Mouse (Mus musculus) megakaryocyte-erythroid progenitor cell, adult 5-6 weeks (primary cell): Measurements from ENCODE around the gene Slc36a3. TPM values are rescaled to one million over a fixed set of nuclear protein-coding genes. Genes with fewer than 3 reads are reported as not detected.

Experiments
- ATAC-seq: replicated peaks from 2 replicates; pipeline ENCODE4 v1.8.0; 2016; ENCODE audit warnings: mild to moderate bottlenecking, inconsistent platforms; ENCODE audit not compliant: severe bottlenecking, poor library complexity, low FRiP score, low TSS enrichment
- total RNA-seq, 2 experiments: library from RNA; stranded (forward) in 1 of 2; stranded (reverse) in 1 of 2; fragments of 200-1000, 215-1000 nt in 1 of 2; fragments of >200 nt in 1 of 2; fragmentation: Nextera tagmentation in 1 of 2; gene quantifications; 2 replicates each; pipeline ENCODE4 v1.2.3; 2014 to 2017

Slc36a3 gene
- total RNA-seq (2014; fragmentation: Nextera tagmentation) (not detected in 2 replicates), total RNA-seq (2017) (not detected in 2 replicates)

- ATAC-seq = no peak
Measured at GRCm38 (mm10) chr11:55151608-55152007, at the start of gene Slc36a3. Gene Slc36a3, minus strand, starts transcription at chr11:55151708.

DNA sequence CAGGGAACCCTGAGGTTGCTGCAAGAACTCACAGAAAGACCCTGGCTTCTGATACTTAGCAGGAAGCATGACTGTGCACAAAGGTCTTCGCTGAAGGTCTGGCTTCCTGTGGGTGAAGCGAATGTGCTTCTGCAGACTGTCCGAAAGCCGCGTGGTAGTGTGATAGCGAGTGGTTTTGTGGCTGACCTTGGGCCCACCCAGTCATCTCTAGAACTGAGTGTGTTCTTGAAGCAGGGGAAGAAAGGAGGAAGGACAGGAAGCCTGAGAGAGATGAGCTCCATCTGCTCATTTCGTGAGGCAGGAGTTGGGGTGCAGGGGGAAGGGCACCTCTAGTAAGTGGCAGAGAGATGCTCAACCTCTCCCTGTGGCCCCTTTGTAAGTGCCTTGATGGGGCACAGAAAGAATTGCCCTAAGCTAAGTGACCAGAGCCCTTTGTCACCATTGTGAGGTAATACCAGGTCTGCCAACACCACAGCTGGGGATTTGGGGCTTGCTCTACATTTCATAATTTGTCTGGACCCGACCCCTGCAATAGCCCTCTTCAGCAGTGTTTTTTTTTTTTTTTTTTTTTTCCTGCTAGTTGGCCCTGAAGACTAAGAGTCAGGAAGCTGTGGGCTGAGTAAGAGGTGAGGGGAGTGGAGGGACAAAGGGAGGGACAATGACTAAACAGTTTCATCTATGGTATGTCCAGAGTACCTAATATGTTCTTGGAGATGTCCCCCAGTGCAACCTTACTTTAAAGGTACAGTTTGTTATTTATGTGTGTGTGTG is 46.4 kb upstream of the Slc36a3 start:
- ATAC-seq = 0 out of 2 replicates have a peak, but pooled peaks have one; percentile 46

DNA sequence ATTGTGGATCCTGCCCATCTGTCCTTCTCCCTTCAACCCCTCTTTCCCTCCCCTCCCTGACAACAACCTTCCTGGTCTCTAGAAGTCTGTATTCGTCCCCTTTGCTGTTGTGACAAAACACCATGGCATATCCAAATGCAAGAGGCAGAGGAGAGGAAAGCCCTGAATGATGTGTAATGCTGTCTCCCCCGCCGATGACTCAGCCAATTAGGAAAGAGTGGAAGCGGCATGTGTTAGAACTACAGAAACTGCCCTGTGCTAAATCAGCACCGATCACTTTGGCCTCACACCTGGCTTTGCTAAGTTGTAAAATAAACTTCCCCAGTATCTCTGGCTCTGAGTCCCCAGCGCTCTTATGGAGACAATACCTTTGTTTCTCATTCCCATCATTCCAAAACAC is 45.6 kb upstream of the Slc36a3 start:
- ATAC-seq = no peak

- ATAC-seq = no peak
Measured at GRCm38 (mm10) chr11:55190216-55190615, 38.7 kb upstream of the Slc36a3 start.

- no peak for ATAC-seq
Measured at GRCm38 (mm10) chr11:55187777-55188176, 36.3 kb upstream of the Slc36a3 start.

DNA sequence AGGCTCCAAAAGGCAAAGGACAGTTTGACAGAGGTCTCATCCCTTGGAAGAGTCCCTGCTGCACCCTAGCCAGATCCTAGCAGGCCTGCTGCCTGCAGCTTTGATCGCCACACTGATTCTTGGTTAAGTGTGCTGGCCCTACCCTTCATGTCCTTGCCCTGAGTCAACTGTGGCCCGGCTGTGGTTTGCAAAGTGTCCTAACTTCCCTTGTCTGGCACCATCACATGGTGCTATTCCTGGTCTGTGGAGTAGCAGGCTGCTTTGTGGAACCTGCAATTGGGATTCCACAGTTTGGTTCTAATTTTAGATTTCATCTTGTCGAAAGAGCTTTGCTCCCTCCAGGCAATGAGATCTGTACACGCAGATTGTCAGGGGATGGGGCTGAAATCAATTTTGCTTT is 35.8 kb upstream of the Slc36a3 start:
- ATAC-seq = no peak

DNA sequence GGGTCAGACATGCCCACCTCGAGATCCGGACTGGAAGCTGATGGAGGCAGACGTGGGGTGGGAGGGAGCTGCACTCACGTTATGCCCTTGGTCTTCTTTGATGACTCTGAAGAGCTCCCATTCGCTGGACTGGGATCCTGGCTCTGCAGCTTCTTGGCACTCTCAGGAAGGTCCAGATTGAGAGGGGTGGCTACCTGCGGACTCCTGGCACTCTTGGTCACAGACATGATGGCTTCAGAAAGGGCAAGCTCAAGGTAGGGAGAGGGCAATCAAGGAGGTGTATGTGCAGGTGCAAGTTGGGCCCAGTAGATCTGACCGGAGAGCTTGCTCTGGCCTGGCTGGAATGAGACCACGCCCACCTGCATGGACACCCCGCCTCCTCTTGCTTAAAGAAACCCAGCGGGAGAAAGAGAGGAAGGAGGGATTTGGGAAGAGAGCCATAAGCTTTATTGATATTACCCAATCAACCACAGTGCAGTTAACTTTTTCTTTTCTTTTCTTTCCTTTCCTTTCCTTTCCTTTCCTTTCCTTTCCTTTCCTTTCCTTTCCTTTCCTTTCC is 33.3 kb upstream of the Slc36a3 start, which contains the start of gene Slc36a2:
Slc36a2 (minus strand) TSS at position 345 of the 559 bp plus-strand sequence.
- ATAC-seq = no peak

DNA sequence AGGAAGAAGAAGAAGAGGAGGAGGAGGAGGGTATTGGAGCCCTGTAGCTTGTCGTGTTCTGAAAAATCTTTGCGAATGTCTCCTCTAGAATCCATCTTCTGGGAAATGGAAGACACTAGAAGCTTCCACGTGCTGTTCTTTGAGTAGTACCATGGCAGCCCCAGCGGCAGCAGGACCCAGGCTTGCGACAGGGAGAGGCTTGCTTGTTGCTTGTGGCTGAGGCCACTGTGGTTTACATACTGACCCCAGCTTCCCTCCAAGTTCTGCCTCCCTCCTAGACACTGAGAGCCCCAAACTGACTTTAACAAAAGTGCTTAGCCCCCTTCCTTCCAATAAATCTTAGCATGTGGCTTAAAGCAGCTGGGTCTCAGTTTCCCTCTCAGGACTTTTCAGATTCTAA is 32.7 kb upstream of the Slc36a3 start:
- no peak for ATAC-seq

DNA sequence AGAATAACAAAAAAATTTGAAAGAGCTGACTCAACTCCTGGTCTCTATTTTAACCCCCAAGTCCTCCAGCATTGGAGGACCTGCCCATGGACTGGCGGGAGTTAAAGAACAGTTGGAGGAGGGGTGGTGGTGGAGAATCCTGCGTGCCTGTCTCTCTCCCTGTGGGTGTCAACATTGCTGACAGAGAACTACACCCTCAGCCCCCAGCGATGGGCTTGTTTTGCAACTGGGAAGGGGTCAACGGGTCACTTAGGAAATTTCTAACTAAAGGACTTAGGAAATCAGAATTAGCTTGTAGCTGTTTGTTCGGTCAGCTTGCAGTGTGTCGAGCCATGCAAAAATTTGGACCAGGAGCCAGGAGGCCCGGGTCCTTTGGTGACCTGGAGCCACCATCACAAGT is 31.6 kb upstream of the Slc36a3 start:
- no peak for ATAC-seq

GRCm38 (mm10) chr11:55179856-55180255 is 28.3 kb upstream of the Slc36a3 start:
- no peak for ATAC-seq

DNA sequence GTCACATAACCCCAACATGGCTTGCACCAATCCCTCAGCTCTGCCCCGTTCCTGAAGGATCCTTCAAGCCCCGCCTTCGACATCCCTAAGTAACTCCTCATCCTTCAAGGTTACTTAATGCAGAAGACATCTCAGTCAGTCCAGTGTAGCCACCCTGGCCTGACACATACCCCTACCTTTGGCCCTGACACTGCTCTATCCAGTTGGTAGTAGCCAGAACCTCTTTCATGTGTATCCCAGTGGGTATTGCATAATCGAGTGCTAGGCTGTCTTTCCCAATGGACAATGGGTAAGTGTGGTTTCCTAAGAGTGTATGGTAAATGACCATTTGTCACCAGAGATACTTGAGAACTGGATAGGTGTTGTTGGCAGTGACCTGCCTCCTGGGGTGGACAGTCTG is 27.3 kb upstream of the Slc36a3 start:
- no peak for ATAC-seq

DNA sequence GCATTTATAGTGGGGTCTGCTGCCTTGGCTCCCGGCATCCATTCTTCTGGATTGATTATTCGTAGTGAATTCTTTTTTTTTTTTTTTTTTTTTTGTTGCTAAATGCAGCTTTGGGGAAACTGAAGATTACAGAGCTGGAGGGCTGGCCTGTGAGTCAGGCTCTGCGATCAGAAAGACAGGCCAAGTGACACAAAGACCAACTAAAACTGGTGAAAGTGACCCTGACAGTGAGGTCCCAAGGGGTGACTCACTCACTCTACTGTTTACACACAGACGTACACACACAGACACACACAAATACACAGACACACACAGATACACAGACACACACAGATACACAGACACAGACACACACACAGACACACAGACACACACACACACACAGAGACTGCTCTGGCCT is 19.0 kb upstream of the Slc36a3 start:
- no peak for ATAC-seq

GRCm38 (mm10) chr11:55168914-55169313 is 17.4 kb upstream of the Slc36a3 start:
- no peak for ATAC-seq

DNA sequence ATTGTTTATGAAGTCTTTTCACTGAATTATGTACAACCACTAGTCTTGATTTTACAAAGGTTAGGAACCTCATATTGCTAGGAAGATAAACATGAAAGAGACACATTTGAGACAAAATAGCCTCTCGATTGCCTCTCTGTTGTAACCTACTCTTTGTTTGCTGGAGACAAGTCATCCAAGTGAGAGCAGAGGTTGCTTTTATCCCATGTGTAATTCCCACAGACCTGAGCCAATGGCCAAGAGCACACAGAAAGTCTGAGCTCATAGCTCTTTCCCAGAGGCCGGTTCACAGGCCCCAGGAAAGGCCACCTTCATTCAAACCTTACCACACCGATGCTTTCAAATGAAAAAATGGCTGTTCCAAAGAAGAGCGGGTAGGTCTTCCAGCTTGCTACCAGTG is 17.0 kb upstream of the Slc36a3 start:
- ATAC-seq = no peak

- ATAC-seq = no peak
Measured at GRCm38 (mm10) chr11:55165748-55166147, 14.2 kb upstream of the Slc36a3 start.

DNA sequence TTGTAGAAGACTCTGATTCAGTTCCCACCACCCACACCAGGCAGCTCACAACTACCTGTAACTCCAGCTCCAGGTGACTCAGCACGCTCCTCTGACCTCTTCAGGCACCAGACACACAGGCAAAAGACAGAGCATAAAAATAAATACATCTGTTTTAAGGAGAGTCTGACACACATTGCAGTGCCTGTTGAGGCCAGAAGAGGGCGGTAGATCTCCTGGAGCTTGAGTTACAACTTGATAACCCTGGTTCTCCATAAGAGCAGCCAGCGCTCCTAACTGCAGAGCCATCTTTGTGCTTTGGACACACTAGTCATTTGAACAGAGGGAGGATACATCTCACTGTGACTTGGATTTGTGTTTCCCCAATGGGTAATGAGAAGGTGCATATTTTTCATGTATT is 13.2 kb upstream of the Slc36a3 start:
- ATAC-seq = peak; percentile 43; the same call in 1 of the 2 replicates

DNA sequence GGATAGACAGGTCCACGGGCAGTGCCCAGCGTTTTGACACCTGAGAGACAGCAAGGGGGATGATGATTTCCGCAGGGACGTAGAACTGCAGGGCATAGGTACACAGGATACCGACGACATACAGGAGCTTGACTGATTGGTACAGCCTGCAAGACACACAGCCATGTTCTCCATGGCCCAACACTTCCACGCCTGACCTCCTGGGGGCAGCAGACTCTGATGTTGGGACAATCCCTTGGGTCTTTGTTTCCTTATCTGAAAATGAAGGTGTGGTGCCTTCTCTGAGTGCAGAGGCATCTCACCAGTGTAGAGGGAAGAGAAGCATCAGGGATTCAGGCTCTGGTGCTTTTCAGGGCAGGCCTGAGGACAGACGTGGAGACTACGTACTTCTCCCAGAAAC is 11.2 kb upstream of the Slc36a3 start:
- ATAC-seq = peak; percentile 84

DNA sequence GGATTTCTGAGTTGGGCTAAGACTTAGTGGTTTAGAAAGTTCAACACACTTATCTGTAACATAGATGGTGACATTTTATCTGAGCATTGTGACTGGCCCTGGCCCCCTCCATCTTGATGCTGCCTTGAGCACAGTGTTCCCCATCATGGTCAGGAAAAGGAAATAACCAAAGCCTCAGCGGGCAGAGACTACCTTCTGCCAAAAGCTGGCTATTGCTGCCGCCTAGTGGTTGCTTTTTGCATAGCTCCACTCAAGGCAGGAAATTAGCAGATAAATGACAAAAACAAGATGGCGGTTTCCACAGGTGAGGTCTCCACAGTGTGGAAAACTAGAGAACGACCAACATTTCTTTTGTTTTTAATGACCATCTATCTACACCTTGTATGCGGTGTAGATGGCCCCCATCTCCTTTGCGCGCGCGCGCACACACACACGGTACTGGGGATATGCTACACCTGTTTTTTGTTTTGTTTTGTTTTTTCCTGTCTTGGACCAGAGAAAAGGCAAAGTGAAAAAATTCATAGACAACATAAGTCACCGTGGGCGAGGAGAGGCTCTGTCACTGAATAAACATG is 7.4 kb upstream of the Slc36a3 start:
- peak; percentile 67 for ATAC-seq

GRCm38 (mm10) chr11:55155070-55155421 is 3.5 kb upstream of the Slc36a3 start:
- ATAC-seq = no peak

DNA sequence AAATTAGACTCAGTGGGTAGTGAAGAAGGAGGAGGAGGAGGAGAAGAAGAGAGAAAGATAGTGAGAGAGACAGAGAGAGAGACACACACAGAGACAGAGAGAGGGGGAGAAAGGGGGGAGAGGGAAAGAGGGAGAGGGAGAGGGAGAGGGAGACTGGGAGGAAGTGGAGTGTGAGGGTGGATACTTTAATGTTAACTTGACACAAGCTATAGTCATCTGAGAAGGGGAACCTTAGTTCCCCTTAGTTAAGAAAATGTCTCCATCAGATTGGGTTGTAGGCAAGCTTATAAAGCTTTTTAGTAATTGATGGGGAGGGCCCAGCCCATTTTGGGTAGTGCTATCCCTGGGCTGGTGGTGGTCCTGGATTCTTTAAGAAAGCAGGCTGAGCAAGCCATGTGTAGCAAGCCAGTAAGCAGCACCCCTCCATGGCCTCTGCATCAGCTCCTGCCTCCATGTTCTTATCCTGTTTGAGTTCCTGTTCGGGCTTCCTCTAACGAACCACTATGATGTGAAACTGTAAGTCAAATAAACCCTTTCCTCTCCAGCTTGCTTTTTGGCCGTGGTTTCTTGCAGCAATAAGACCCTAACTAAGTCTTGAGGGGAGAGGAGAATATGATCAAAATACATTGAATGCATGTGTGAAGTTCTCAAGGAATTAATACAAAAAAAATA is 3.0 kb upstream of the Slc36a3 start:
- no peak for ATAC-seq
